Mouse (Mus musculus) frontal cortex, postnatal 10 days (tissue): ENCODE measurements around the gene Gm10959.
A peak's percentile ranks its signal among the peaks of the same experiment; 100 is the strongest.
"Not testable (repeated sequence)": the region's sequence is repeated elsewhere in the genome, so short reads cannot be mapped to it uniquely, and the experiment has no call there.

Source experiments
- DNase-seq, 2 experiments: peaks; one replicate each; pipeline ENCODE4 v3.0.0; 2022; ENCODE audit warnings: low spot score in 2 of 2, mixed read lengths in 1 of 2

Gene Gm10959

DNA sequence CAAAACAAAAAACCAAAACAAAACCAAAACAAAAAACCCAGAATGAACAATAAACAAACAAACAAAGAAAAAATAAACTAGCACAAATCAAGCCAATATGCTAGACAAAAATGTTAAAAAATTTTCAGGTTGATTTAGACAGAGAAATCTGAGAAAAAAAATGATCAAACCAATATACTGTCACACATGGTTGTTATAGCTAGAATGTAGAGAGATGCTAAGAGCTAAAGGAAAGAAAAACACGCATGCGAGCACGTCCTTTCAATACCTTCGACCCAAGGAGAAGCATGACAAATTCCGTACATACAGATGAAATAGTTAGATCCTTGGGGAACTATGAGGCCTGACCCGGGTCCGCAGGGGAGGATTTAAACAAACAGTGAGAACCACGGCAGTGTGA, at the start of gene Gm10959:
TSS of gene Gm10959 (minus strand) at position 101 of the 400 bp plus-strand sequence.
- no peak for DNase-seq

DNA sequence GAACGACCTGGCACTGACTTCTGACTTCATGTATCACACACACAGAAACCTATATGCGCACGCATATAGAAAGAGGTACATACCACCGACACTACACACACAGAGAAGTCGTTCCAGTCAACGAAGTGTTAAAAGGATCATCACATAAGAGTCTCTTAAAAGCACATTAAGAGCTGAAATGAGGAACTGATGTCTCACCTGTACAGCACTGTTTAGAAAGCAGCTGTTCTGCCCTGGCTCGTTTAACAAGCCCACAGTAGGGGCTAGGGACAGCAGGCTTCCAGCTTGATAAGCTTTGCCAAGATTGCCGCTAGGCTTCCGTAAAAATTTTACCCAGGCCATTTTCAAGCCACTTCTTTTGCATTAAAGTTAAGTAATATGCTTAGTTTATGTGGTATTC, 49.2 kb upstream of the Gm10959 start:
- DNase-seq = no peak

DNA sequence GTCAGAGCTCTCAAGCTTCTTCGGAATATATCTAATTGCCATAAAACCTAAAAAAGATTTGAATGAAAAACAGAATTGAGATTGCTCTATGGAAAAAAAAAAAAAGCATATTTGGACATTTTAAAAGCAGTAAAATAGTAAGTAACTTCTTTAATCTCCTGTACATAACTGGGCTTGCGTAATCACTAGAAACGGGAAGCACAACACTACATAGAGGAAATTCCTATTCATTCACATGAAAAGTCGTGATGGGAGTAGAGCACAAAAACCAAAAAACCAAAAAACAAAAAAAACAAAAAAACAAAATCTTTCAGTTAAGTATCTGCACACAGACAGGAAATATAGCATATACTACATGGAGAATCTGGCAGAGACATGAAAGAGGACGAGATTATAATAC, 45.1 kb upstream of the Gm10959 start:
- DNase-seq = no peak

DNA sequence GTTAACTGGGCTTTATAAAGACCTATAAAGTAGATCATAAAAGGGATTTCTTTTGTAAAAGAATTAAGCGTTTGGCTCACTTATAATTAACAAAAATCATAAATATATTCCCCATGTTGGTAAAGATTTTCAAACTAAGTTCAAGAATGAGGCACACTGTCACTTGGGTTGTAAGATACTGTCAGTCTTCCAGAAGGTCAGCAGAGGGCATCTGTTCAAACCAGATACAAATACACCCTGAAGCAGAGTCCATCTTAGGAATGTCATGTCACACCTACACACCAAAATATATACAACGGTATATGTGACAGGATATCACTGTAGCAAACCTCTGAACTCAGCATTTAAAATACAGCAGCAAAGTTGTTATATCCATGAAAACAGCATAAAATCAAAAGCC, 31.0 kb upstream of the Gm10959 start:
- no peak for DNase-seq

DNA sequence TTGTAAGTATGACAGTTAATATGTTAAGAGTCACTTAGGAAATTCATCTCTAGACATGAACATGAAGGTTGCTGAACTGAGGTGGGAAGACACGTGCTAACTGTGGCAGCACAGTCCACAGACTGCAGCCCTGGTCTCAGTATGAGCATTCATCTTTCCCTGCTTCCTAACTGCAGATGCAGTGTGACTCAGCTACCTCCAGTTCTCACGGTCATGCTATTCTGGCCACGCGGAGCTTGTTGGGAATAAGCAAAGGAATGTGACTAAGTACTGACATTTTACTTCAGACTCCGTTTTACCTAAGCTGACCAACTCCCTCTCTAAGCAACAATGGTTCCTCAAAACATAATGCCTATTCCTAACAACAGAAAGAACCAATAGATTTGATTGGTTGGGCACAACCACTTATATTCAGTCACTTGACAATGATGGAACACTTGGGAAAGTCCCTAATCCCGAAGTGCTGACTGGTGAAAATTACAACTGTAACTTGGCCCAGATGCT, 24.3 kb upstream of the Gm10959 start:
- DNase-seq = no peak

DNA sequence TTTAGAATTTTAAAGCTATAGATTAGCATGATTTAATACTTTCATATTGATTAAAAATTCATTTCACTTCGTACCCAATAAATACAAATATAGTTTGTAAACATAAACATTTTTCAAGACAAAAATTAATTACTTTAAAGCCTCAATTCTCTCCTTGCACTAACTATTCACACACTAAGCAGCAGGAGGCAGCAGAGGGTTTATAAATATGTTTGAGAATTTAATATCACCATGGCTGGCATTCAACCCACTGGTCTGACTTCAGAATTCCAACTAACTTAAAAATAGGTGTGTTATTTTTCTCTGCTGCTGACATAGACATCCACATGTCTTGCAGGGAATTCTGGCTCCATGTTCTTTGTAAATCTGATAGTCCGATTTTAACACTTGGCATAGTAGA, 20.1 kb upstream of the Gm10959 start:
- no peak for DNase-seq

DNA sequence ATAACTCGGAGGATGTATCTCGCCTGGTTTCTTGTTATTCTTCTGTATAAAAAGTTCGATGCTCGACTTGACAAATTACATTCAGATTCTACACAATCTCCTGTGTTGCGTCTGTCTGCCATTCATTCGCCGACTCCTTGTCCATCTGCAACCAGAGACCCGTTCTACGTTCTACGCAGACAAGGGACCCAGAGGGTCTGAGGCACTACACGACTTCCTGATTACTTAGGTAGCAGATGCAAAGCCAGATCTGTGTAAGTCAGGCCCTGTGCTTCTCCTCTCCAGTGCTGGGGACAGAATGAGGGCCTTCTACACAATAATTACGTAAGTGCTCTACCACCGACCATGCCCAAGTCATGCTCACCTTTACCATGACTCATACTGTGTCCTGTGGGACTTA, 18.0 kb upstream of the Gm10959 start:
- DNase-seq = not testable (repeated sequence)

DNA sequence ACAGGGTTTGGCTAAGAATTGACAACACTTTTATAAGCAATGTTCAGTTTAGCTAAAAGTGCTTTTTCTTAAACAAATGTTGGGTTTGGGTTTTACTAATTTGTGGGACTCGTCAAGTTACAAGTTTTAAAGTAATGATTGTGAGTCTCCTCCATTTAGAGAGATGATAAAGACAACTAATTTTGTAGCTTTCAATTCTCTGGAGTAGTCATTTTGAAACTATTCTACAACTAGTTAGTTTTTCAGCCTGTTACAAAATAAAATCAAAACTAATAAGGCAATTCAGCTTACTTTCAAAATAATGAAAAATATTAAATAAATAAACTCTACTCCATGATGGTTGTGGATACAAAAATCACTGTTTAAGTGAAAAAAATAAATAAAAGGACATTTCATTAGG, 13.3 kb upstream of the Gm10959 start:
- DNase-seq = no peak

DNA sequence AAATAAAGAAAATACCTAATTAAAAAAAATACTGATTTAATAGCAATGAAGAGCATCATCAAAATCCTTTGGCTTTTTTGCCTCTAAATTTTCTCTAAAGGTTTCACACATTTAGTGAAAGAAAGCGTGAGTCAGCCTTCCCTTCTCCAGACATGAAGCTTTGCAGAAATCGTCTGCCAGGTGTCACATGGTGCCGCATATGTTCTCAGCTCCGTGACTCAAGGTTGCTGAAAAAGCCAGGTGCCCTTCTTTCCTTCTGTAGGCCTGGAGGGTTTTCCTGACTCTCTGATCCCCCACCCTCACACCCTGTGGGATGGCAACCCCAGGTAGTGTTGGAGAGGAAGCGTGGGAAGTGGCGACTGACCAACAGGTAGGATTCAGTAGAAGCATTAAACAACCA, 10.6 kb upstream of the Gm10959 start:
- DNase-seq = no peak

DNA sequence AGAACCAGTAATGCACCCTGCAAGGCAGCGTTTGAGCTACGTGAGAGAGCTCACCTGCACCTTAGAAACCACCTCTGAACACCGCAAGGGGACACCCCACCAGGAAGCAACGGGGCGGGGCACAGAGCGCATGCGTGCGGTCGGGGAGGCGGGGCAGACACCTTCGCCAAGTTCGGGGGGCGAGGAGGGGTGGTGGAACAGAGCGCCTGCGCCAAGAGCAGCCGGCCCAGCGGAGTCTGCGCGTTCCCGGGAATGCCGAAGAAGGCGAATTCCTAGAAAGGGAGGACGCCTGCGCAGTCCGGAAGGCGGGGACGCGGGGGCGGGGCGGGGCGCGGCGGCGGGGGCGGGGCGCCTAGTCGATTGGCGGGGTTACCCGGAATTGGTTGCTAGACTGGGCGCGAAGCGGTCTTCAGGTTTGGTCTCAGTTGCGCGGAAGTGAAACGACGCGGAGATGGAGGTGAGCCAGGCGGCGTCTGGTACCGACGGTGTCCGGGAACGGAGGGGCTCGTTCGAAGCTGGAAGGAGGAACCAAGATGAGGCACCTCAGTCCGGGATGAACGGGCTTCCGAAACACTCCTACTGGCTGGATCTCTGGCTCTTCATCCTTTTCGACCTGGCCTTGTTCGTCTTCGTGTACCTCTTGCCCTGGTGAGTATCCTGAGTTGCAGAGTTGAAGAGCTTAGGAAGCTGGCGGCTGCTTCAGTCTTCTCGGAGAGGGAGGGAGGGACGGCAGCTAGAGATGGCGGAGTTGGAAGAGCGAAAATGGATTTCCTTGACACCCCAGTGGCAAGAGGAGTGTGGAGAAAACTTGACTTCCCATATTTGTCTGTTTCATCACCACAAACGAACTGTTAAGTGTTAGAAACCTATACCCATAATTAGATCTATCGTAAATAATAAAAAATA, 5.1 kb upstream of the Gm10959 start, which contains the start of gene 1810037I17Rik:
TSS of gene 1810037I17Rik (plus strand) at position 195 of the 906 bp plus-strand sequence.
- DNase-seq = peak; percentile 92 to 95

DNA sequence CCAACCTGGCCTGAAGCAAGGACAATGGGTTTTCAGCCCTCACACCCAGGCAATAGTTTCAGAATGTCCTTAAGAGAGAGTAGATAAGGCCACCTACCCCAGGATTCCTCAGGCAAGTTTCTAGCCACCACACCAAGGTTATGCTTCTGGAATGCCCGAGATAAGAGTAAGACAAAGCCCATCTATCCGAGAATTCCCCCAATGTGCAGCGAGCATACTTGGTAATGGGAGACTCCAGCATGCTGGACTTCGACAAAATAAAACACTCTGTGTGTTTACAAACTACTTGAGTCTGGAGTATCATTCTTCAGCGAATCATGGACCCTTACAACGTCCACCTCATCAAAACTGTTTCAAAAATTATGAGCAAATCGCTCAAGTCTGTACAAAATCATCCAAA, 4.0 kb upstream of the Gm10959 start:
- no peak for DNase-seq

DNA sequence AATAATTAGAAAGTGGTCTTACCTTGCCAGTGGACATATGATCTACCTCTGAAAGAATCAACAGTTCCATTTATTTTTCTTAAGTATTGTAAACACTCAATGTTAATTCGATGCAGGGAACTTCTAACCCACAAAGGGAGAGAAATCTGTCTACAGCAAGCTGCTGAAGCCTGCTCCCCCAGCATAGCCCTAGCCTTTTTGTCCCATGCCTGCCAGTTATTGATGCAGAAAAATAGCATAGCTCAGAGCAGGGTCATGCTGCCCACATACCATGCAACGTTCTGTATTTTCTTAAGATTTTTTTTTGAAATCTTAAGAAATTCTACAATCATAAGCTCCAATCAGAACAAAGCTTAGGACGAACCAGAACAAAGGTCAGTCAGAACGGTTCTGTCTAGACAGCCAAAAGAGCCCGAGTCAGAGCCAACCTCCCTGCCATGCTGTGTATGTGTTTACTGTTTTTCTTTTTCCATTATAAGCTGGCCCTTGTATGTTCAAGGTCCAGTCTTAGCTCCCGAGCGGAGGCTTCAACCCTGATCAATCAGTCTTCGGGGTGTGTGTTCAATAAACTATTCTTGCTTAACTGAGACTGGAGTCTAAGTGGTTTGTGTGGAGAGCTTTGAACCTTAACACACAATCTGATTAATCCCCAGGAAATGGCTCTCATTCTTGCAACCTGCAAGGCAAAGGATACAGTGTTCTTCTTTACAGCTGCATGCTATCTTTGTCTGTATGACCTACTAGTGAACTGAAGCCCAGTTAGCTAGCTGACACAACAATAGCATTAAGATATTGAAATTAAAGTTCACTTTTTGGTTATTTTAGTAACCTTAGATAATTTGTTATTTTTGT, 2.7 kb upstream of the Gm10959 start:
- DNase-seq = no peak

DNA sequence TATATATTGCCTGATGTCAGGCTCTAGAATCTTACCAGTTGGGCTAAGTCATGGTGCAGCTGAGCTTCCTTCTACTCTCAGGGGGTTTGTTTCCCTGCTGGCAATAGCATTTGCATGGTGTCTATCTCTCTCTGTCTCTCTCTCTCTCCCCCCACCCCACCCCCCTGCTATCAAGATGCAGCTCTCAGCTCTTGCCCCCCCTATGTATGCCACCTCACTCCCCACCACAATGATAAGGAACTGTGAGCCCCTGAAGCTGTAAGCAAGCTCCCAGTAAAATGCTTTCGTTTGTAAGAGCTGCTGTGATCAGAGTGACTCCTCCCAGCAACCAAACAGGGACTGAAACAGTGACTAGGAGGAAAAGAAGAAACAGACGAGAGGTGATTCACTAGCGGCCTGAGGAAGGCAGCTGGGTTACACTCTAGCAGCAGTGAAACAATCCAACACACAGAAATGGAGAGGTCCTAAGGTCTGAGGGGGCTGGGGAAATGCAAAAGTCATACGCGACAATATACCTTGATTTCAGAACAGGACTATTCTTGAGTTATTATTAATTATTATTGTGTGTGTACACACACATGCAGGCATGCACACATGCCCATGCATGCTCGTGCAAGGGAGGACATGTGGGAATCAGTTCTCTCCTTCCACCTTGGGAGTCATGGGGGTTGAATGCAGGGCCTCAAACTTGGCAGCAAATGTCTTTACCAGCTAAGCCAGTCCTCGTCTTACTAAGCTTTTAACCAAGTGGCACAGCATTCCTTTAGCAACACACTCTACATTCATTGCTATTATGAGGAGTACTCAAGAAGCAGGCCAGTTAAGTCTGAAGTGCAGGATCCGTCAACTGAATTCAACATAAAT, 1.6 kb upstream of the Gm10959 start:
- no peak for DNase-seq

DNA sequence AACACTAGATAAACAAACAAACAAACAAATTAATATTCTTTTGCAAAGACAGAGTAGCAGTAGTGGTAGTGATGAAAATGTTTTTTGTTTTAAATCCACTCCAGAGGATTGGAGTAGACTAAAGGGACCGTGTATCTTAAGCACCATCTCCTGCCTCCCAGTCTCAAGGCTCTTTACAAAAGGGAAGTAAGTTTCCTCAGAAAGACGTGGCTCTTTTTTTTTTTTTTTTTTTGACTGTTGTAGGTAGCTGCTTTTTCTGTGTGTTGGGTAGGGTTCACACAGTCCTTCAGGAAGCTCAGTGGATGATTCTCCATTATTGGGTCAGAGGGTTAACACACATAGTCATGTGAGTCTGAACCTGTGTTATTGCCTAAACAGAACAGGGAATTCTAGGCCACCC, 488 bp downstream of the Gm10959 start:
- no peak for DNase-seq

DNA sequence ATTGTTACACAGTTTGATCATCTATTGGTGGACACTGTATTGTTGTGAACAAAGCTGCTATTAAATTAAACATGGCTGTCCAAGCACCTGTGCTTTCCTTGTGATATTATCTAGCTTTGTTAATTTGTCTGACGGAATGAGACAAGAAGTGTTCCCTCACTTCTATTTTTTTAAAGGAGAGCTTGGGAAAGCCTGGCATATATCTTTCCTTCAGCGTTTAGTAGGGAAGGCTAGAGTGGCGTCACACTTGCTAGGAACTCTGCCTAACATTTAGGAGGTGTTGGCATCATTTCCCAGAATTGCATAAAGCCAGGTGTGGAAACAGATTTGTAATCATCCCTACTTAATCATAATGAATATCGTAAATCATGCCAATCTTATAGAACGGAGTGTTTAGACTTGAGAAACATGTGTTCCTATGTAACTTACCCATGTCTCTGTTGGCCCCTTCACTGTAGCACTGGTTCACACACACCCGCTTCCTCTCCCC, 2.9 kb downstream of the Gm10959 start:
- no peak for DNase-seq

DNA sequence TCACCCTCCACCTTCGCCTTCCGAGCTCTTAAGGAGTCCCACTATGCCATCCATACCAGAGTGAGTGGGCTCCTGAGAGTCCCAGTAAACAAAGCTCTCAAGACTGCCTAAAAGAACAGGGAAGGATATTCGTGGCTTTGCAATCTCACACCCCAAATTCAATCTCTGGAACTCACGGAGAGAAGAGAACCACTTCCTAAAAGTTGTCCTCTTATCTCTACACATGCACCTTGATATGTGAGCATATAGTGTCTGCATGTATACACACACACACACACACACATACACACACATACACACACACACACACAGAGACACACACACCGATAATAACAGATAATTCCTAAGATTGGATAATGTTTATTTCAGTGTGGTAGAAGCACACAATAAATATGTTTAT, 3.7 kb downstream of the Gm10959 start:
- DNase-seq = no peak

DNA sequence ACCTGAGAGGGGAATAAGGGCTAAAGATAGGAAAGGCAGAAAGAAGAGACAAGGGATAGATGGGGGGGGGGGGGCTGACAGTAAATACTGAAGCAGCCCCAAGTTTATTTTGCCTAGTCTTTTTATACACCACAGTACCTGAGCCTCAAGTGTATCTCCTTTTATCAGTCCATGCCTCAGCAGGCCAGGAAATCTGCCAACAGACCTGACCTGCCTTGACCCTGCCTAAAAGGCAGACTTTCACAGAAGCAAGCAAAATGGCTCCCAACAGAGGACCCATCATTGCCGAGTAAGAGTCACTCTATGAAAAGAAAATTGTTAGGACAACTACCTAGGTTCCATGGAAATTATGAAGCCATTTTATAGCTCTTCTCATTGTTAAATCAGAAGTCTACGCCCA, 11.3 kb downstream of the Gm10959 start:
- no peak for DNase-seq

DNA sequence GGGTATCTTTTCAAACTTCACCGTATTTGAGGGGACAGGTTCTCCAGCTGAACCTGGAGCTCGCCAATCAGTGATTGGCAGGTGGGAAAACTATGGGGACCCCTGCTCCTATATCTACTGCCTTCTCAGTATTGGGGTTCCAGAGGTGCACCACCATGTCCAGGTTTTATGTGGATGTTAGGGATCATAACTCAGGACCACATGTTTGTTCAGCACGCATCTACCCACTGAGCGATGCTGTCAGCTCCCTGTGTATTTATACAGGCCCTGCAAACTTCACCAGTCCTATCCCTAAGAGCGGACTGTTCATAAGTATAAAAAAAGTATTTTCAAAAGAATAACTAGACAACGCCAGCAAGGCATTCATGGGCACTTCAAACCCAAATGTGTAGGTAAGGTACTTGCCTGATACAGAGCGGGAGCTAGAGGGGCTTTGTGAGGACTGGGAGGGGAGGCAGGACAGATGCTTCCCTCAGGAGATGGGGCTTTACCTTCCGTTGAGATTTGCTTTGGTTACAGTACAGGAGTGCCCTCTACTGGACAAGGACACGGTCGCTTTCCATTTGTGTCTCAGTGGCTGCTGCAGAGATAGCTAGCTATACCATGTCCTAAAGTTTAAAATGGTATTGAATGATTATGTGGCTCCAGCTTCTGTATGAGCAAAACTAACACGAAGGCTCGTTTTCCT, 15.3 kb downstream of the Gm10959 start:
- peak in 1 of 2 experiments; percentile 35 for DNase-seq

DNA sequence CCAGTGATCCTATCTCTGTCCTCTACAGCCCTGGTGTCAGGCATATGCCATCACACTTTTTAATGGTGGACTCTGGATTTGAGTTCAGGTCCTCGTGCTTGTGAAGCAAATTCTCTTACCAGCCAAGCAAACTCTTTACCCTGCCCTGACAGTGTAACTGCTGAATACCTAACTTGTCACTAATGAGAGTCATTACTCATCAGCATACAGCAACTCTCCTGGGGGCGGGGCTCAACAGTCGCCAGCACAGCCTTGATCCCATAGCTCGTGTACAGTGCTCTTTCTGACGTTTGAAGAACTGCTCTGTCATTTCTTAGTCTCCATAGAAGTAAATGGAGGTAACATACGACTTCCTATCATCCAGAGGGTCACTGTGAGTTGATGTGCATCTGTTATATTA, 20.9 kb downstream of the Gm10959 start:
- DNase-seq = no peak

DNA sequence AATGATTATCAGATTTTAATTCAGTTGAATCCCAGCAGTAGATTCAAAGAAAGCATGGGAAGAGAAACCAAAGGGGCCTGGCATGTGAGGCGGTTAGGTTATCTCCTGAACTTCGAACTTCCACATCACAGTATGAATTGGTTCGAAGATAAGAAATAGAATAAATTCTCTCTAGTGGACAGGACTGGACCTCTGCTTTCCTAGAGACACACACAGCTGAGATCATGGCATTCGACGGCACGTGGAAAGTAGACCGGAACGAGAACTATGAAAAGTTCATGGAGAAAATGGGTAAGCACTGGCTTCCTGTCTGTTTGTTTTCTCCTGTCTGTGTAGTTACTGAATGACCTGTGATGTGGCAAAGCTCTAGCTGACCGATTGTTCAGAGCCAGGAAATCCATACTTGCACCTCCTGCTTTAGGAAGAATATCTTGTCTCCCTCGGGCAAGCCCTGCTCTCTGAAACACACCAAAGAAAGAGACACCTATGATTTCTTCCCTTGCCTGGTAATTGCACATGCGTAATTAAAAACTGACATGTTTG, 23.9 kb downstream of the Gm10959 start:
- DNase-seq = no peak
